Mouse (Mus musculus): ENCODE measurements around the gene Srp72. TPM values are rescaled to one million over a fixed set of nuclear protein-coding genes. Genes with fewer than 3 reads are reported as not detected.

The Srp72 gene
- total RNA-seq, 2 experiments from 2014 or later = 72.0 to 72.7 TPM

Other genes starting within 250 kb of the Srp72 start
- gene Aasdh, start 69.2 kb upstream of the Srp72 start, total RNA-seq (2021) = 10 to 100 TPM; 10.2 to 11.3 TPM
- gene Paics, start 23.4 kb upstream of the Srp72 start, total RNA-seq (2021) = 100 to 1,000 TPM; 173 to 183 TPM
- gene Ppat, start 23.1 kb upstream of the Srp72 start, total RNA-seq (2021) = 10 to 100 TPM; 19.3 to 21.0 TPM
- not detected for gene Arl9, start 29.4 kb downstream of the Srp72 start, total RNA-seq (2021)
- gene Thegl, start 41.3 kb downstream of the Srp72 start, total RNA-seq (2021) = not detected
- 100 to 1,000 TPM; 432 to 451 TPM for gene Hopx, start 140.4 kb downstream of the Srp72 start, total RNA-seq (2021)
- under 1 TPM; 0.48 to 0.74 TPM for gene Spink2, start 236.8 kb downstream of the Srp72 start, total RNA-seq (2021)

All from heart, postnatal 4 days (tissue).